Mouse (Mus musculus) lung, postnatal 0 days (tissue): Measurements from ENCODE around the gene Olfr12.

ENCODE experiments used
- CTCF ChIP-seq: IDR thresholded peaks from 2 replicates; pipeline ENCODE4 v1.5.1; 2016; ENCODE audit warnings: antibody characterized with exemption, mild to moderate bottlenecking
- EP300 ChIP-seq: IDR thresholded peaks from 2 replicates; pipeline ENCODE4 v1.6.1; 2016; ENCODE audit warnings: antibody characterized with exemption, mild to moderate bottlenecking, control low read depth

GRCm38 (mm10) chr1:92638181-92638580 is 20.6 kb downstream of the Olfr12 start:
- TF ChIP-seq CTCF (no peak), EP300 (no peak)
